Mouse (Mus musculus): ENCODE measurements around the gene Vmn1r29. TPM values are rescaled to one million over a fixed set of nuclear protein-coding genes. Genes with fewer than 3 reads are reported as not detected.
"Not testable (repeated sequence)": the region's sequence is repeated elsewhere in the genome, so short reads cannot be mapped to it uniquely, and the experiment has no call there.

The Vmn1r29 gene
- total RNA-seq (2022): not detected

- DNase-seq (ENCODE audit: low spot score in 2 of 2): no peak
Observed at GRCm38 (mm10) chr6:58301249-58301648, at the start of gene Vmn1r29. Gene Vmn1r29 (plus strand): TSS chr6:58301549.

GRCm38 (mm10) chr6:58261737-58262136 lies 39.6 kb upstream of the Vmn1r29 start, which contains the start of gene Vmn1r28:
Gene Vmn1r28 (plus strand): TSS chr6:58262037.
- no peak for DNase-seq (ENCODE audit: low spot score in 2 of 2)

- DNase-seq (ENCODE audit: low spot score in 2 of 2): not testable (repeated sequence)
Observed at GRCm38 (mm10) chr6:58279661-58280060, 21.7 kb upstream of the Vmn1r29 start.

- DNase-seq (ENCODE audit: low spot score in 2 of 2): no peak
Observed at GRCm38 (mm10) chr6:58292201-58292600, 9.1 kb upstream of the Vmn1r29 start.

GRCm38 (mm10) chr6:58298511-58298910 lies 2.8 kb upstream of the Vmn1r29 start:
- DNase-seq (ENCODE audit: low spot score in 2 of 2): not testable (repeated sequence)

- DNase-seq (ENCODE audit: low spot score in 2 of 2): not testable (repeated sequence)
Observed at GRCm38 (mm10) chr6:58330686-58331085, 29.3 kb downstream of the Vmn1r29 start.

Other genes with a start within 250 kb of the Vmn1r29 start
- not detected for gene Vmn1r27, start 82.7 kb upstream of the Vmn1r29 start, total RNA-seq (2022)
- not detected for gene Vmn1r28, start 39.5 kb upstream of the Vmn1r29 start, total RNA-seq (2022)
- not detected for gene Vmn1r30, start 141.8 kb downstream of the Vmn1r29 start, total RNA-seq (2022)
- gene Vmn1r31, start 173.8 kb downstream of the Vmn1r29 start, total RNA-seq (2022): not detected